Mouse (Mus musculus) kidney, adult 2 months (tissue): ENCODE data around the gene Rfxank.

Experiments used
- CTCF ChIP-seq: fragments of 200-500 bp; conservative IDR thresholded peaks from 2 replicates; pipeline ENCODE4 v1.5.1; 2011; ENCODE audit warnings: low read depth, mild to moderate bottlenecking, control low read depth, low read length, moderate library complexity, mixed read lengths; ENCODE audit not compliant: insufficient read depth, insufficient read length
- POLR2A ChIP-seq: fragments of 200-500 bp; IDR thresholded peaks from one replicate; pipeline ENCODE4 v1.6.1; 2011; ENCODE audit warnings: low read depth, low read length, control low read depth

- TF ChIP-seq POLR2A = no peak
- no peak for TF ChIP-seq CTCF
Observed at GRCm38 (mm10) chr8:70130066-70130465, 8.9 kb downstream of the Rfxank start.
